Mouse (Mus musculus): ENCODE measurements around the gene Ezh1. TPM values are rescaled to one million over a fixed set of nuclear protein-coding genes. Genes with fewer than 3 reads are reported as not detected.

The Ezh1 gene
- polyA plus RNA-seq, 1 experiment from 2014 or later = 20.4 TPM

DNA sequence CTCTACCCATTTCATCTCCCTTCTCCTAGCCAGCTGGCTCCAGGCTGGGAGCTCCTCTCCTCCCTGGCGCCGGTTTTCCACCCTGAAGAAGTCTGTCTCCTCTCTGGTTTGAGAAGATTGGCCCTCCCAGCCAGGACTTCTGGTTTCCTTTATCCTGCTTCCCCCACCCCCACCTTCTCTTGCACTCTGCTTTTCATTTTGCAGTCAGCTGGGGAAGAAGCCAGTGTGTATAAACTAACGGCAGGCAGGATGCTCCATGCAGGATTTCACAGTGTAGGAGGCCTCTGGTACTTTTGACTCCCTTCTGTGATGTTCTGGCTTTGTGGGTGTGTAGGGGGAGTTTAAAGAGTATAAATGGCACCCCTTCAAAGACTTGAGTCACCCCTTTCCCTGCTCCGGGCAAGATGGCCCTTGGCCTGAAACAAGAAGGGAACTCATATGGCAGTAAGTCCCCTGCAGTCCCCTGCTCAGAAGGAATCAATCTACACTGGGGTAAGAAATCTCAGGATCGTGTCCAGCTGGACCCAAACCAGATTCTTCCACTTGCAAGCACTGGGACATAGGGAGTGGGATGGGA lies 11.9 kb upstream of the Ezh1 start:
- no peak overlapping the region for H3K9ac ChIP-seq
- WGBS = 57% methylated on average over 5 of the region's 5 CpGs
- no peaks in the 10 kb centered on the region for H3K9me3 ChIP-seq
- no peak for ATAC-seq (ENCODE audit: low FRiP score)
- no peak overlapping the region for H3K4me2 ChIP-seq
- no peaks in the 10 kb centered on the region for H3K4me1 ChIP-seq (replicated peaks)
- H3K36me3 ChIP-seq = no peaks in the 10 kb centered on the region
- 0 out of 2 replicates have a peak overlapping the region, but pooled peaks have one; percentile 23 for H3K27ac ChIP-seq
- H3K27me3 ChIP-seq = 0 out of 2 replicates have a peak, but pooled peaks cover 8% of the 10 kb centered on the region
- no peak overlapping the region for H3K4me3 ChIP-seq

DNA sequence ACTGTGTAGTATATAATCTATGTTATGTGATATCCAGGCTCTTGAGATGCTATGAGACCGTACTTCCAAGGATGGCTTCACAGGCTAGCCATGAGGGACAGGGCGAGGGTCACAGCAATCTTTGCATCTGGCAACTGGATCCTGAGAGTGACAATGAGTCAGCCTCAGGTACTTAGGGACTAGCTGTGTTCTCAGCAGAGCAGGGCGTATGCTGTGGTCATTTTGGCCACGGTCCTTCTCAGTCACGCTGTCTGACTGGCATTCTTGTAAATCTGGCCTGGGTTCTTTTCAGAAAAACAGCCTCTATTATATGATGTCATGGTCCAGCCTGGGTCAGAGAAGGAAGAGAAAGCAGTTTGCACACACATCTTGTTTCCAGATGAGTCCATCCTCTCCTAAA lies 10.5 kb upstream of the Ezh1 start:
- ATAC-seq (ENCODE audit: low FRiP score) = no peak
- no peak overlapping the region for H3K4me3 ChIP-seq
- H3K4me1 ChIP-seq (replicated peaks) = 0 out of 2 replicates have a peak, but pooled peaks cover under 1% of the 10 kb centered on the region
- H3K27ac ChIP-seq = no peak overlapping the region
- H3K36me3 ChIP-seq = no peaks in the 10 kb centered on the region
- WGBS = 95% methylated on average over 5 of the region's 5 CpGs
- H3K4me2 ChIP-seq = no peak overlapping the region
- no peaks in the 10 kb centered on the region for H3K9me3 ChIP-seq
- H3K27me3 ChIP-seq = 0 out of 2 replicates have a peak, but pooled peaks cover 3% of the 10 kb centered on the region
- no peak overlapping the region for H3K9ac ChIP-seq

DNA sequence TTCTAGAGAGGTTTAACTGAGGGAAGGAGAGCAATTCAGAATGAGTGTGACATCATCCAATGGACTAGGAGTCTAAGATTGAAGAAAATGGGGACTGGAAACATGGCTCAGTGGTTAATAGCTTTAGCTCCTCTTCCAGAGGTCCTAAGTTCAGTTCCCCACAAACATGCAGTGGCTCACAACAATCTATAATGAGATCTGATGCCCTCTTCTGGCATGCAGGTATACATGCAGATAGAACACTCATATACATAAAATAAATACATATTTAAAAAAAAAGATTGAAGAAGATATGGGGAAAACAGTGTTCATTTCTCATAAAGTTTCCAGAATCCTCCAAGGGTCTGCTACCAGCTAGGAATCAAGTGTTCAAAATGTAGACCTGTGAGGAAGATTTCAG lies 9.2 kb upstream of the Ezh1 start:
- no peak overlapping the region for H3K27ac ChIP-seq
- H3K4me2 ChIP-seq = no peak overlapping the region
- H3K9me3 ChIP-seq = no peaks in the 10 kb centered on the region
- peaks cover 12% of the 10 kb centered on the region; the same call in 1 of the 2 replicates for H3K4me1 ChIP-seq (replicated peaks)
- H3K27me3 ChIP-seq = peaks cover 14% of the 10 kb centered on the region; the same call in 1 of the 2 replicates
- no peak overlapping the region for H3K4me3 ChIP-seq
- no peaks in the 10 kb centered on the region for H3K36me3 ChIP-seq
- ATAC-seq (ENCODE audit: low FRiP score) = no peak
- H3K9ac ChIP-seq = no peak overlapping the region

DNA sequence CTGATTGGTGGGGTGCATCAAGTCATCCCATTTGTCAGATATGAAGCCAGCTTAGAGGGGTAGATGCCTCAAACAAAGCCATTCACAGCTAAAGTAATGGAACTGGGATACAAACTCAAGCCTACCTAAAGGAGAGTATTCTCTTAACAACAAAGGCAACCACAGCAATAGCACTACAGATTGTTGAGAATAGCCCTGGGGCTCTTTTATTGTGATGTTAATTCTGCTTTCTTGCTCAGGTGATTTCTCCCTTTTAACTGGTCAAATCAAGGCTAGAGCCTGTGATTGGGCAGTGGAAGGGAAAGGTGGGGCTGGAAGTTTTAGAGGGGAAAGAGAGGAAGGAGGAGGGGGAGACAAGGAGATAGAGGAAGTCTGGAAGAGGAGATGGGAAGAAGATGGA lies 7.9 kb upstream of the Ezh1 start:
- Histone ChIP-seq H3K9me3 (no peaks in the 10 kb centered on the region), H3K4me2 (no peak overlapping the region)
- no peak for ATAC-seq (ENCODE audit: low FRiP score)

DNA sequence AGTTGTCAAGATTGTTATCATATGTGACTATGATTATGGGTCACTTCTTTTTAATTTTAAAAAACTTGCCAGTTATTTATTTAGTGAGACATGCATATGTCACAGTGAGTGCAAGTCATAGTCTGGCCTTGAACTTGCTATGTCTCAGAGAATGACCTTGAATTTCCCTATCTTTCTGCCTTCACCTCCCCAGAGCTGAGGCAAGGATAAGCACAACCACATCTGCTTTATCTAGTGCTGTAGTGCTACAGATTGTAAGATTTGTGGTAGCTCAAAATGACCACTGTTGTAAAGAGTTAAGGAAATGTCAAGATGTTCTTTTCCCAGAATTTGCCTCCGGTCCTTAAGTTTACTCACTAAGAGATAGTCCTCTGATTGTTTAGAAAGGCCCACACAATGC lies 7.0 kb upstream of the Ezh1 start:
- 78% methylated on average over 1 of the region's 1 CpGs for WGBS
- Histone ChIP-seq H3K4me2 (no peak overlapping the region), H3K36me3 (no peaks in the 10 kb centered on the region), H3K9me3 (no peaks in the 10 kb centered on the region), H3K4me1 (replicated peaks) (peaks cover 12% of the 10 kb centered on the region; the same call in 1 of the 2 replicates), H3K4me3 (no peak overlapping the region), H3K9ac (no peak overlapping the region), H3K27ac (no peak overlapping the region), H3K27me3 (peaks cover 16% of the 10 kb centered on the region)
- no peak for ATAC-seq (ENCODE audit: low FRiP score)

More for the DNA sequence above, 7.9 kb upstream of the Ezh1 start:
- H3K4me3 ChIP-seq = no peak overlapping the region
- no peaks in the 10 kb centered on the region for H3K36me3 ChIP-seq
- peaks cover 14% of the 10 kb centered on the region; the same call in 1 of the 2 replicates for H3K27me3 ChIP-seq
- no peak overlapping the region for H3K27ac ChIP-seq
- H3K4me1 ChIP-seq (replicated peaks) = peaks cover 12% of the 10 kb centered on the region; the same call in 1 of the 2 replicates
- no peak overlapping the region for H3K9ac ChIP-seq

DNA sequence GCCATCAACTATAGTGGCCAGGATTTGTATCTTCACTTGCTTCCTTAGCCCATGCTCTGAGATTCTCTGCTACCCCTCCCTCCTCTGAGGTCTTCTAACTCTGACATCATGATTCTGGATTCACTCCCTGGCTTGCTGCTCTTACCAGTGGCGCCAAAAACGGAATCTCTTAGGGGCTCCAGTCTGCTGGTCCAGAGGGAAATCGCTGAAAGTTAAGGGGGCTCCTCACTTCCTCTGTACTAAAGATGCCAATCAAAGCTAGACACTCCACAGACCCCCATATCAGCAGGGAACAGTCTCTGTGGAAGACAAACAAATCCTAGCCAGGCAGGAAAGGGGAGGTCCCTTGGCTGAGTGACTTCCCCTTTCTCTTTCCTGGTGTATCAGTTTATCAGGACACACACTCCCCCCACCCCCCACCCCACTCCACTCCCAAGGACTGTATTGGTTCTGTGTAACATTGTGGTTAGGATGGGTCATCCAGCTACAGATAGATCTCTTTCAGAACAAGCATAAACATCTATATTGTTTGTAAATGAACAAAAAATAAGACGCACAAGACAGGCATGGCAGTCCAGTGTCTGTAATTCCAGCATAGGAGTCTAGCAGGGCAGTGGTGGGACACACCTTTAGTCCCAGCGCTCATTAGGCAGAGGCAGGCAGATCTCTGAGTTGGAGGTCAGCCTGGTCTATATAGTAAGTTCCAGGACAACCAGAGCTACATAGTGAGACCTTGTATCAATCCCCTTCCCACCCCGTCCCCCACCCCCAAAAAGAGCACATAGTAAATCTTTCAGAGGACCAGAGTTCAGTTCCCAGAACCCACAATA lies 6.0 kb upstream of the Ezh1 start:
- 0 out of 2 replicates have a peak overlapping the region, but pooled peaks have one; percentile 20 for H3K4me2 ChIP-seq
- no peak overlapping the region for H3K9ac ChIP-seq
- H3K36me3 ChIP-seq = no peaks in the 10 kb centered on the region
- peak overlapping the region; percentile 74 for H3K27ac ChIP-seq
- peaks cover 12% of the 10 kb centered on the region; the same call in 1 of the 2 replicates for H3K4me1 ChIP-seq (replicated peaks)
- ATAC-seq (ENCODE audit: low FRiP score) = no peak
- no peaks in the 10 kb centered on the region for H3K9me3 ChIP-seq
- WGBS = 64% methylated on average over 6 of the region's 6 CpGs
- no peak overlapping the region for H3K4me3 ChIP-seq
- H3K27me3 ChIP-seq = peaks cover 19% of the 10 kb centered on the region

DNA sequence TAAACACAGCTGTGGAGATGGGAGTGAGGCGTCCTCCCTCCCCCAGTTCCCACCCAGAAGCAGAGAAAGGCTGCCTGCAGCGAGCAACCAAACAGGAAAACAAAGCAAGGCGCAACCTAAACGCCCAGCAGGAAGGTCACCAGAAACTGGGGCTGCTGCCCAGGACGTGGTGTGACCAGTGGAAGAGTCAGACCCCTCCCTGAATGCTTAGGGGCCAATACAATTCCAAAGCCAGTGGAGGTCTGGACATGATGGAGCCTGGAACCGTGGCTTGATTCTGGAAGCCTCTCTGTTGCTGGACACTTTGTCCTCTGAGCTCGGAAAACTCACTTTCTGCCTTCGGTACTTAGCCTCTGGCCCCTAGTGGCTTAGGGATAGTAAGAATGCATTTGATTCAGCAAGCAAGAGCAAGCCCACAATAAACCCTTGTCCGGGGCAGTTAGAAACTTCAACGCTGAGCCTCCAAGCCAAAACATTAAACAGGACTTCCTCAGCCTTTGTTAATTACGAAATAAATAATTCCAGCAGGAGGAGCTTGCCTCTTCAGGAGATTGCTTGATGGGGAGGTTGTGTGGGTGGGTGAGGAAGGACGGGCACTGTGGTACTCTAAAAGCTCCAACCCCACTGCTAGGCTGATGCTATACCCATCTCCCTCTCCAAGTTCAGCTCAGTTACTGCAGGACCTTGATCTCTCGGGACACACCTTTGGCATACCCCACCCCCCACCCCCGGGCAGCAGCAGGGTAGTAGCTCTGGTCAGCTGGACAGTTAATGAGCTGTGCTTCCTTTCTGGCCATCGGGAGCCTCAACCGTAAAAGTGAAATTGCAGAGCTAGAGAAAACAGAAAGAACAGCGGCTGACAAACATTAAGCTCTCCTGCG lies 5.0 kb upstream of the Ezh1 start:
- Histone ChIP-seq H3K4me3 (no peak overlapping the region), H3K4me2 (peak overlapping the region; percentile 20), H3K36me3 (no peaks in the 10 kb centered on the region), H3K27ac (peak overlapping the region; percentile 74), H3K4me1 (replicated peaks) (peaks cover 15% of the 10 kb centered on the region; the same call in 1 of the 2 replicates), H3K27me3 (peaks cover 19% of the 10 kb centered on the region), H3K9me3 (no peaks in the 10 kb centered on the region), H3K9ac (no peak overlapping the region)
- whole genome bisulfite sequencing = 10% methylated on average over 18 of the region's 18 CpGs
- no peak for ATAC-seq (ENCODE audit: low FRiP score)

DNA sequence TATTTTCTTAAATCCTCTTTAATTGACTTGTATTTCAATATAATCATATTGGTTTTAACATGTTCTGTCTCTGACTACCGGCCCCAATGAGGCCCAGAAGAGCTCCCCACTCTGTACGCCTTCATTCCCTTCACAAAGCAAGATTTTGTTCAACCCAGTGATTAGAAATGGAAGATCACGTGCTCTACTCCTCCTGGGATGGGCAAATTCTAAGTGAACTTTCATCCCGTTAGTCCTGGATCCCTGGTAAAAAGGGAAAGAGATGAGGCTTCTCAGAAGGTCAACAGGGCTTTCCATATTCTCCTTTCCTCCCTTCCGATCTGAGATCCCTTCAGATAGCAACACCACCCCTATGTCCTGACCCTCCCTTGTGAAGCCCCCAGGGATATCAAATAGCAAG lies 4.3 kb upstream of the Ezh1 start:
- Histone ChIP-seq H3K27ac (no peak overlapping the region; the same call in 1 of the 2 replicates), H3K9me3 (no peaks in the 10 kb centered on the region), H3K4me1 (replicated peaks) (peaks cover 19% of the 10 kb centered on the region), H3K4me2 (no peak overlapping the region), H3K9ac (no peak overlapping the region), H3K4me3 (no peak overlapping the region), H3K27me3 (peaks cover 19% of the 10 kb centered on the region), H3K36me3 (no peaks in the 10 kb centered on the region)
- no peak for ATAC-seq (ENCODE audit: low FRiP score)
- WGBS = 11% methylated on average over 5 of the region's 5 CpGs

DNA sequence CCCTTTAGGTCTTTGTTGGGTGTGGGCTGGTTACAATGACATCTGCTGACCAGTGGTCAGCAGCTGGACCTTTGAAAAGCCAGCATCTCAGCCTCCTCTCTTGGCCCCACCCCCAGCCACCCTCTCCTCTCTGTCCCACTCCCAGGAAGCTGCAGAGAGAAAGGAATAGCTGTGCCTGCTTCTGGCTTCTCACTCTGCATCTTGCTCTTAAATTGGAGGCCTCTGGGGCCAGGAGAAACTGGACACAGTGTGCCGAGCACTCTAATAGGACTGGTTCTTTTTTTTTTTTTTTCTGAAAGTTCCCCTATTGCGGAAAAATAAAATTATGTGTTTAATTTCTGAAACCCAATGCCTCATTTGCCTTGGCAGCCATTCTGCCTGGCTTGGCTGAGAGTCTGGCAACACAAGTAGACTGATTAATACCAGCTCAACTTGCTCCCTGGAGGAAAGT lies 3.8 kb upstream of the Ezh1 start:
- H3K4me2 ChIP-seq = no peak overlapping the region
- peak overlapping the region; percentile 49; the same call in 1 of the 2 replicates for H3K27ac ChIP-seq
- WGBS = 24% methylated on average over 2 of the region's 2 CpGs
- H3K4me1 ChIP-seq (replicated peaks) = peaks cover 23% of the 10 kb centered on the region
- no peaks in the 10 kb centered on the region for H3K9me3 ChIP-seq
- no peak for ATAC-seq (ENCODE audit: low FRiP score)
- peaks cover 19% of the 10 kb centered on the region for H3K27me3 ChIP-seq
- H3K36me3 ChIP-seq = no peaks in the 10 kb centered on the region
- no peak overlapping the region for H3K9ac ChIP-seq
- no peak overlapping the region for H3K4me3 ChIP-seq

DNA sequence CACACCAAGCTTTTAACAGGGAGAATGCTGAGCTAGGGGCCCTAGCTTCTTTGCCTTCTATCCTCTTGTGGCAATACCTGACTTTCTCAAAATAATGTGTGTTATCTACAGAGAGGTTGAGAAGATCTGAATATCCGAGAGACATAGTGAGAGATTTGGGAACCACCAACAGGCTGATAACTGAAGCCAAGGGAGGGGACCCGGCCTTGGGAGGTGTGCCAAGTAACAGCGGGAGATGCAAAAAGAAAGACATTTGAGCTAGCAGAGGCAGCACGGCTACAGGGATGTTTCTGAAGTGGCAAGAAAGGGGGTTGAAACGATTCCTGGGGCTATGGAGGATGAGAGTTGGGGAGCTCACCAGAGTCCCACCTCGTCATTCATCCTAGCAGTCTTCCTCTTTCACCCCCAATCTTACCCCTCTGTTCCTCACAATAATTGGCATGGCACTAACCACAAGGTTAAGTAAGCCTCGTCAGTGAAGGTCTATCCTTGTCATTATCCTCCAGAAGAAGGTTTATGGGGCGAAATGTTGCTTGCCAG lies 3.2 kb upstream of the Ezh1 start:
- H3K9me3 ChIP-seq = no peaks in the 10 kb centered on the region
- H3K27me3 ChIP-seq = peaks cover 19% of the 10 kb centered on the region
- no peak overlapping the region for H3K27ac ChIP-seq
- peaks cover 23% of the 10 kb centered on the region for H3K4me1 ChIP-seq (replicated peaks)
- 20% methylated on average over 8 of the region's 8 CpGs for WGBS
- H3K4me3 ChIP-seq = no peak overlapping the region
- no peak overlapping the region for H3K4me2 ChIP-seq
- no peak for ATAC-seq (ENCODE audit: low FRiP score)
- H3K9ac ChIP-seq = no peak overlapping the region
- no peaks in the 10 kb centered on the region for H3K36me3 ChIP-seq

DNA sequence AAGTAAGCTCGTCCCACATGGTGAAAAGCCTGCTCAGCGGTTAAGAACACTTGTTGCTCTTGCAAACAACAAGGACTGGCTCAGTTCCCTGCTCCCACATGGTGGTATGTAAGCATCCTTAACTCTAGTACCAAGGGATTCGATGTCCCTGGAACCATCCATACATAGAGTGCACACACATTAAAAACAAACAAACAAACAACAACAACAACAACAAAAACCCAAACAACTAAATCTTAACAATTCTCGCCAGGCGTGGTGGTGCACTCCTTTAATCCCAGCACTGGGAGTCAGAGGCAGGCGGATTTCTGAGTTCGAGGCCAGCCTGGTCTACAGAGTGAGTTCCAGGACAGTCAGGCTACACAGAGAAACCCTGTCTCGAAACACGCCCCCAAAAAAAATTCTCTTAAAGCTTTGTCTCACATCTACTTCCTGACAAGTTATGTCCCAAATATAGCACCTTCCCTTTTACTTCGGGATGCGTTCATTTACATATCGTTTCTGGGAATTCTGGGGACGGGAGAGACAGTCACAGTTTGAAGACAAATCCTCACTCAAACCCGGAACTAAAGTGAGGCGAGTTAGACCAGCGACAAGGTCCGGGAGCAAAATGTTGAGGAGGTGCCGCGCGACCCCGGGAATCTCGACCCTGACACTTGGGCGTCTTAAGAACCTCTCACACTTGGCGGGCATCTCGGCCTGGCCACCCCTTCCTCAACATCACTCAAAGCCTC lies 765 bp downstream of the Ezh1 start:
- Histone ChIP-seq H3K27ac (peak overlapping the region; percentile 52; the same call in 1 of the 2 replicates), H3K36me3 (no peaks in the 10 kb centered on the region)
- 20% methylated on average over 25 of the region's 25 CpGs for WGBS

More for the DNA sequence above, 765 bp downstream of the Ezh1 start:
- Histone ChIP-seq H3K9ac (peak overlapping the region; percentile 86), H3K4me1 (replicated peaks) (peaks cover 12% of the 10 kb centered on the region), H3K27me3 (peaks cover 5% of the 10 kb centered on the region), H3K4me3 (peak overlapping the region; percentile 83), H3K9me3 (no peaks in the 10 kb centered on the region), H3K4me2 (peak overlapping the region; percentile 95)
- no peak for ATAC-seq (ENCODE audit: low FRiP score)

Data from hindbrain, embryonic 13.5 days (tissue).